Mouse (Mus musculus) limb, embryonic 12.5 days (tissue): ENCODE results near the gene Pex26. TPM values are rescaled to one million over a fixed set of nuclear protein-coding genes. Genes with fewer than 3 reads are reported as not detected.

ENCODE experiments used
- ATAC-seq: fragments of 200-750 bp; cut with Nextera tagmentation; 2 replicates; pipeline ENCODE4 v1.8.0; 2017; ENCODE audit warnings: low read depth, moderate TSS enrichment; ENCODE audit not compliant: insufficient number of reproducible peaks, insufficient read depth, low FRiP score, low TSS enrichment
- H3K27ac ChIP-seq: fragments of 300-500 bp; sonication (generic); 2 replicates; pipeline ENCODE4 v1.5.1; 2016; ENCODE audit warnings: mild to moderate bottlenecking, moderate library complexity
- H3K27me3 ChIP-seq: fragments of 300-500 bp; sonication (generic); 2 replicates; pipeline ENCODE4 v1.6.1; 2016; ENCODE audit warnings: mild to moderate bottlenecking, moderate library complexity
- H3K36me3 ChIP-seq: fragments of 300-500 bp; sonication (generic); 2 replicates; pipeline ENCODE4 v1.6.1; 2016; ENCODE audit warnings: mild to moderate bottlenecking, moderate library complexity
- H3K4me1 ChIP-seq: fragments of 300-500 bp; sonication (generic); replicated peaks from 2 replicates; pipeline ENCODE4 v1.6.1; 2016
- H3K4me2 ChIP-seq: fragments of 300-500 bp; sonication (generic); 2 replicates; pipeline ENCODE4 v1.6.1; 2016; ENCODE audit warnings: mild to moderate bottlenecking, moderate library complexity
- H3K4me3 ChIP-seq: fragments of 300-500 bp; sonication (generic); replicated peaks from 2 replicates; pipeline ENCODE4 v1.5.1; 2016; ENCODE audit warnings: mild to moderate bottlenecking
- H3K9ac ChIP-seq: fragments of 300-500 bp; sonication (generic); replicated peaks from 2 replicates; pipeline ENCODE4 v1.6.1; 2016; ENCODE audit warnings: mild to moderate bottlenecking, moderate library complexity
- H3K9me3 ChIP-seq: fragments of 300-500 bp; sonication (generic); 2 replicates; pipeline ENCODE4 v1.6.1; 2016; ENCODE audit warnings: mild to moderate bottlenecking, moderate library complexity
- WGBS: fragments of 180-500 bp; shearing (Covaris S2); methylation state at CpG from one replicate; pipeline ENCODE4 v1.1.7; 2016; 5-methylcytosine and 5-hydroxymethylcytosine counted together
- polyA plus RNA-seq: library from polyadenylated mRNA; unstranded; fragments of >200 nt; fragmentation: Nextera tagmentation; extraction: Ambion mirVana; gene quantifications from 2 replicates; pipeline ENCODE4 v1.2.1, GENCODE M21; 2016

Gene Pex26
- polyA plus RNA-seq, 1 experiment from 2014 or later: 10.9 TPM

DNA sequence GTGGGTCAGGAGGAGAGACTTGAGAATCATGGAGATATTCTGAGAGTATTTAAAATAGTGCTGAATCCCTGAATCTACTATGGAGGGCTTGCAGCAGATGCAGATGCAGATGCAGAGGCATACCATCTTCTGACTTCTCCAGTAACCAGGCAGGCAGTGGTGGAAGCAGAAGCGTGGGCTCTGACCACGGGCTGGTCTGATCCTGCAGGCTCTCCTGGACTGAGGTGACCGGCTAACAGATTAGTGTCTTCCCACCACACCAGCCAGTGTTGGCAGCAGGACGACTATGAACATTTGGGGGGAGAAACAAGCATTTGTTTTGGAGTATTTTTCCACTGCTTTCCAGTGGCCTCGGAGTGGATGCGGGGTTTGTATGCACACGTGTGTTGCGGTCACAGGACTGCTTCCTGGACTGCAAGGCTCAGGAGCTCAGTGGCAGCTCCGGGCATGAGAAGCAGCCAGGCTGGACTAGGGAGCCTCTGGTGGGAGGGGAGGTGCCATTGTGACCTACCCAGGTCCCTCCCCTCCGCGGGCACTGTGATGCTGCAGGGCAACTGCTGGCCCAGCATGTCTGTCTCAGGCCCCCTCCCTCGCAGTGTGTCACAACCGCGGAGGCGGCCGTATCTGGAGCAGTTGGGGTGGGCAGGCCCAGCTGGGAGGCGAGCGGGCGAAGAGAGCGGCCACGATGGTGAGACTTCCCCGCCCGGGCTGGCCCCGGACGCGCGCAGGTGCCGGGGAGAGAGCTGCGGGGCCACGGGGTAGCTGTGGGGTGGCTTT is 26.9 kb downstream of the Pex26 start, which contains the start of gene Tuba8:
TSS of gene Tuba8 (plus strand) at position 548 of the 777 bp plus-strand sequence.
- Histone ChIP-seq H3K27ac (no peak within 1 kb of the TSS), H3K4me3 (peak within 1 kb of the TSS; percentile 40), H3K4me1 (peaks cover 18% of the 10 kb centered on the region), H3K4me2 (peak within 1 kb of the TSS; percentile 90), H3K9ac (peak within 1 kb of the TSS; percentile 28; the same call in 1 of the 2 replicates), H3K36me3 (no peaks in the 10 kb centered on the region), H3K9me3 (0 out of 2 replicates have a peak, but pooled peaks cover 6% of the 10 kb centered on the region), H3K27me3 (peaks cover 40% of the 10 kb centered on the region)
- 6% methylated on average over 30 of the region's 30 CpGs for WGBS
- ATAC-seq: peak; percentile 40; the same call in 1 of the 2 replicates

DNA sequence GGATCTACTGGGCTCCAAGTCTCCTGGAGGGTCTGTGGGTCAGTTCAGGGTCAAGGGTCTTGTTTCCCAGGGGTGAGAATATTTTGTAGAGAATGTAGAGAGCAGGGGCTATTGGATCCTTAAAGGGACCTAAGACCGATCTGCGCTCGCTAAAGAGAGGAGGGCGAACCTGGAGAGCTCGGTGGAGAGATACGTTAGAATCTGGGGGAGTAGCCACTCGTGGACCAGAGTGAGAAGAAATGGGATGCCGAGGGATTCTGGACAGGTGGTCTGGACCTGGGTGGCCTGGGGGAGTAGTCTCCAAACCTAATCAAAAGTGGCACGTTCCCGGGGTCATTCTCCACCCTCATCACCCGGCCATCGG is 27.4 kb downstream of the Pex26 start:
- peaks cover 40% of the 10 kb centered on the region for H3K27me3 ChIP-seq
- H3K9ac ChIP-seq: peak overlapping the region; percentile 28; the same call in 1 of the 2 replicates
- 0 out of 2 replicates have a peak, but pooled peaks cover 6% of the 10 kb centered on the region for H3K9me3 ChIP-seq
- H3K4me3 ChIP-seq: peak overlapping the region; percentile 40
- H3K27ac ChIP-seq: no peak overlapping the region
- WGBS: 2% methylated on average over 12 of the region's 12 CpGs
- H3K4me1 ChIP-seq: peaks cover 18% of the 10 kb centered on the region
- H3K4me2 ChIP-seq: peak overlapping the region; percentile 90
- no peak for ATAC-seq
- no peaks in the 10 kb centered on the region for H3K36me3 ChIP-seq

DNA sequence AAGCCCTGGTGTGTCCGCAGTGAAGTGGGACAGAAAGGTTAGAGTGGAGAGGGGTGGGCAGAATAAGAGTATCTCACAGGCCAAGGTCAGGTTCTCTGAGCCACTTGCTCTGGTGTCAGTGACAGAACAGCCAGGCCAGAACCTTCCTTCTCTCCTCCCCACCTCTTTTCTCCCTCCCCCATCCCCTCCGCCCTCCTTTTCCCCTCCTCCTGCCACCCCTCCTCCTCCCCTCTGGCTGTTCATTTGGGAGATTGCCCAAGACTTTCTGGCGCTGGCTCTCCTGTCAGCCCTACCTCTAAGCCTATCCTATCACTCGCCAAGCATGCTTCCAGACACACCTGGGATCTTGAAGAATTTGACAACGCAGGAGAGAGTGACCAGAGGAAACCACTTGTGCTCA is 28.3 kb downstream of the Pex26 start:
- Histone ChIP-seq H3K27ac (no peak overlapping the region), H3K4me2 (peak overlapping the region; percentile 90), H3K36me3 (no peaks in the 10 kb centered on the region), H3K27me3 (peaks cover 40% of the 10 kb centered on the region), H3K4me3 (peak overlapping the region; percentile 40), H3K9me3 (0 out of 2 replicates have a peak, but pooled peaks cover 6% of the 10 kb centered on the region), H3K4me1 (peaks cover 18% of the 10 kb centered on the region), H3K9ac (0 out of 2 replicates have a peak overlapping the region, but pooled peaks have one; percentile 24)
- 7% methylated on average over 5 of the region's 5 CpGs for WGBS
- ATAC-seq: no peak

DNA sequence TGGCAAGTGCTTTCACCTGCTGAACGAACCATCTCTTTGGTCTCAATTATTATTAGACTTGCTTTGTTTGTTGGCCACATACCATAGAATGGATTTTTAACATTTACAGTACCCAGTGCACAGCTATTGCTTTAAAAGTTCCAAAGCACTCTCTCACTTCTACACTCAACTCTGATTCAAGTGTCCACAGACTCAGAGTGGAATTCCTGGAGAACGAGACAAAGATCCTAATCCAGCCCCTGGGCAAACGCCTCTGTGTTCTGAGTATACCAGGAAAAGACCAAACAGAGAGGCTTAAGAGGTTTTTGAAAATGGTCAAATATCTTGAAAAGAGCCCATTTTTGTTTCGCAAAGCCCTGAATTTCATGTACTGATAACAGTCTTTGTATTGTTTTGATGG is 29.5 kb downstream of the Pex26 start:
- peaks cover 40% of the 10 kb centered on the region for H3K27me3 ChIP-seq
- peaks cover 18% of the 10 kb centered on the region for H3K4me1 ChIP-seq
- no peak overlapping the region for H3K4me3 ChIP-seq
- no peaks in the 10 kb centered on the region for H3K36me3 ChIP-seq
- H3K9me3 ChIP-seq: 0 out of 2 replicates have a peak, but pooled peaks cover 4% of the 10 kb centered on the region
- no peak for ATAC-seq
- 80% methylated on average over 4 of the region's 4 CpGs for WGBS
- H3K9ac ChIP-seq: no peak overlapping the region
- H3K27ac ChIP-seq: no peak overlapping the region
- H3K4me2 ChIP-seq: no peak overlapping the region

DNA sequence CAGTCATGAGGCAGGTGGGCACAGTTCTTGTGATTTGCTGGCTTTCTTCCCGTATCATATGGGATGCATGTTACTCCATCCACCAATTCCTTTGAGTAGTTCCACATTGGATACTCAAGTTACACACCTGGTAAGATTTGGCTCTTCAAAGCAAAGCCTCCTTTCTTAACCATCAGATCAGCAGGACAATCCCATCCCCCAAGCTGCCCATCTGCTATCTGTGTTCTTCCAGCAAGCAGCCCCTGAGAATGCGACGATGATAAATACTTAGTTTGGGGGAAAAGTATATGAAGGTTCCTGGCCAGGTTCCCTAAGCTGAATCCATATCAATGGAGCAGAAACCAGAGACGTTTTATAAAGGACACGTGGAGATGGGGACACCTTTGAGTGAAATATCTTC is 30.8 kb downstream of the Pex26 start:
- Histone ChIP-seq H3K36me3 (no peaks in the 10 kb centered on the region), H3K9ac (no peak overlapping the region), H3K4me2 (no peak overlapping the region), H3K27ac (no peak overlapping the region), H3K4me1 (peaks cover 18% of the 10 kb centered on the region), H3K27me3 (peaks cover 37% of the 10 kb centered on the region), H3K9me3 (no peaks in the 10 kb centered on the region), H3K4me3 (no peak overlapping the region)
- ATAC-seq: no peak
- 87% methylated on average over 5 of the region's 5 CpGs for WGBS

DNA sequence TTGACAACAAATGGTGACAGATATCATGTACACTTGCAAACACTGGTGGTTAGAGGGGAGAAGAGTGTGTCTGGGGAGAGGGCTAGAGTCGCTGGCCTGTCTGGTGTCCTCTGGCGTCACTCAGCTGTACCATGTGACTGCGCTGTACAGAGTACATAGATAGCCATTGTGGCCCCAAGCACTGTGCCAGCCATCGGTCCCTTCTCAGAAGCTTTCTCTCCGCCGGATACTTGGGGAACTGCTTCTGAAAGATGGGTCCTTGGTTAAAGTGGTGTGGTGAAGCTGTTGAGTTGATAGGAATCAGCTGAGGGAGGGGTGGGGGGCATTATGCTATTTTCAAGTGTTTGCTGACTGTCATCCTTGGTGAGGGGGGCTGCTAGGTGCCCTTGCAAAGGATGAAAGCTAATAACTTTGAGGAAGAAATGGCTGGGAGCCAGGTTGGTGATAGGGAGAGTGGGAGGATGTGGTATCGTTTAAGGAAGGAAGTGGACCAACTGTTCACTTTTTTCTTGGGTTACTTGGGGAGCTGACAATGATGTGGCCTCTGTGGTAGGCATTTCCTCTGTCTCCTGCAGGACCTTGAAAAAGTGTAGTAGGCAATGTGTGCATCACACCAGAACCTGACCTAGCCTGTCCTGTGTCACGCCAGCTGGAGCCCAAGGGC is 31.3 kb downstream of the Pex26 start:
- Histone ChIP-seq H3K4me1 (peaks cover 18% of the 10 kb centered on the region), H3K4me2 (no peak overlapping the region), H3K27me3 (peaks cover 31% of the 10 kb centered on the region), H3K27ac (no peak overlapping the region), H3K9me3 (no peaks in the 10 kb centered on the region), H3K4me3 (no peak overlapping the region), H3K36me3 (no peaks in the 10 kb centered on the region), H3K9ac (no peak overlapping the region)
- WGBS: 85% methylated on average over 8 of the region's 8 CpGs
- no peak for ATAC-seq

DNA sequence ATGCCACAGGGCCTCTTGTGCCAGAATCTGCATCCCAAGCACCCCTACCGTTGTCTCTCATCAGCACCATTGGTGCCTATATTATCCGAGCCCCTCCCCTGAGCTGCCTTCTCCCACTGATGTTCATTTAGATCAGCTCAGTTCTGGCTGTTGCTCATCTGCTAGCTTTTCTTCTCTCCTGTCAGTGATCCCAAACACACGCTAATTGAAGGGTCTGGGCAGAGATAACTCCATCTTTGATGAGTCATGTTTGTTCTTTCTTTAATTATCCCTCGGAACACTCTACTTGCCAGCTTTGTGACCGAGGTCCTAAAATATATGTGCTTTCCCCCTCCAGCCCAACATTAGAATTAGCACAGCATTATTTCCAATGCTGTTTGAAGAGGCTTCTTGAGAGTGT is 31.9 kb downstream of the Pex26 start:
- Histone ChIP-seq H3K4me1 (peaks cover 15% of the 10 kb centered on the region), H3K9ac (no peak overlapping the region), H3K27me3 (peaks cover 26% of the 10 kb centered on the region), H3K27ac (no peak overlapping the region), H3K4me2 (no peak overlapping the region), H3K9me3 (no peaks in the 10 kb centered on the region), H3K4me3 (no peak overlapping the region), H3K36me3 (no peaks in the 10 kb centered on the region)
- 73% methylated on average over 5 of the region's 5 CpGs for WGBS
- no peak for ATAC-seq

DNA sequence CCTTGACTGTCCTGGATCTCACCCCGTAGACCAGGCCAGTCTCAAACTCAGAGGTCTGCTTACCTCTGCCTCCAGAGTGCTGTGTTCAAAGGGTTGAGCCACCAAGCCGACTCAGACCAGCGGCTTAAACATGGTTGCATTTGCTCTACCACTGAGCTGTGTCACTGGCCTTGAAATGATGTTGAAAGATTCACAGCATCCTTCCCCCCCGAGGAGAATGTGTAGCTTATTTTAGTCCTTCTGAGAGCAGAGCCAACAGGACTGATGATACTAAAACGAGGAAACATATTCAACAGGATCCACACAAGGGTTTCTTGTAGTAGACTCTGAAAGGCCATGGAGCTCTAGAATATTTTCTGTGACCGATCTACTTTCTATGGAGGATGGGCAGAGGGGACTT is 32.4 kb downstream of the Pex26 start:
- WGBS: 82% methylated on average over 6 of the region's 6 CpGs
- no peak for ATAC-seq
- H3K9me3 ChIP-seq: no peaks in the 10 kb centered on the region
- H3K27ac ChIP-seq: no peak overlapping the region
- H3K27me3 ChIP-seq: peaks cover 20% of the 10 kb centered on the region
- H3K9ac ChIP-seq: no peak overlapping the region
- H3K36me3 ChIP-seq: no peaks in the 10 kb centered on the region
- H3K4me3 ChIP-seq: no peak overlapping the region
- peaks cover 11% of the 10 kb centered on the region for H3K4me1 ChIP-seq
- H3K4me2 ChIP-seq: no peak overlapping the region

DNA sequence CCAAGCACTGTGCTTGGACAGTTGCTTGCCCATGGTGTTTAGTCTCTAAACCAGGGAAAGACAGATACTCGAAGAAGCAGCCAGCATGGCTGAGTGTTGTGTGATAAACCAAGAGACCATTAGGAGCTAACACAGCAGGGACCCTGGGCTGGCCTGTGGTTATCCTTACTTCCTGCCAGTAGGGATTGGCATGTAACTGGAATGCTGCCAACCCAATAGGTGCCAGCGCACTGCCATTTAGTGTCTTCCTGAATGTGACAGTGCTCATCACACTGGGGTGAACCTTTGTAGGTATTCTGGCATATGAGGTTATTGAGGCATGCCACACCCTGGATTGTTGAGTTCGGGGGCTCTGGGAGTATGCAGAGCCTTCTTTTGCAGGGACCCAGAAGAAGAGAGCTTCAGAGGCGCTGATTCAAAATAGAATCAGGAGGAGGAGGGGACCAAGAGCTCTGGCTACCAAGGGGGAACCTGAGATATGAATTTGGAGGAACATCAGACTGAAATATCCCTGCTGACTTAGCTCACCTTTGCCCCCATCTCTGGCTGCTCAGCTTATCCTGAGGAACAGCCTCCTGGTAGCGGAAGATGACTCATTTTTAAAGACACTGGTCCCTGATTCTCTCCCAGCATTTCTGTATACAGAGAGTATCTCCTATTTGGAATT is 33.3 kb downstream of the Pex26 start:
- H3K9ac ChIP-seq: no peak overlapping the region
- H3K4me3 ChIP-seq: no peak overlapping the region
- H3K27me3 ChIP-seq: peaks cover 12% of the 10 kb centered on the region
- no peak for ATAC-seq
- no peaks in the 10 kb centered on the region for H3K36me3 ChIP-seq
- peaks cover 3% of the 10 kb centered on the region; the same call in 1 of the 2 replicates for H3K4me1 ChIP-seq
- H3K9me3 ChIP-seq: no peaks in the 10 kb centered on the region
- 81% methylated on average over 5 of the region's 5 CpGs for WGBS
- H3K27ac ChIP-seq: no peak overlapping the region
- no peak overlapping the region for H3K4me2 ChIP-seq

DNA sequence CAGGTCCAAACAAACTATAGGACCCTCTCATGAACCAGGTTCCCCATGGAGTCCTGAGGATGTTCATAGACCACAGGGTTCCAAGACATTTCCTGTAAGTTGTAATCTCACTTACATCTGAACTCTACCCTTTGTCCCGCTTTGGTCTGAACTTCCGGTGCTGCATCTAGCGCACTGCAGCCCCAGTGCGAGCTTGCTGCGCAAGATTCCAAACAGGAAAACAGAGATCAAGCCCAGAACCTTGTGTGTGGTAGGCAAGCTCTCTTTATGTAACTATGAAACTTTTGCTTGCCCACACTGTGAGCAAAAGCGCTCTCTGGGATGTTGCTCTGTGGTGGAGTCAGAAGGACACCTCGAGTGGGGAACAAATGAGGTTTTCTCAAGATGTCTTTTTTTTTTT is 34.5 kb downstream of the Pex26 start:
- 91% methylated on average over 7 of the region's 7 CpGs for WGBS
- no peaks in the 10 kb centered on the region; the same call in 1 of the 2 replicates for H3K27me3 ChIP-seq

DNA sequence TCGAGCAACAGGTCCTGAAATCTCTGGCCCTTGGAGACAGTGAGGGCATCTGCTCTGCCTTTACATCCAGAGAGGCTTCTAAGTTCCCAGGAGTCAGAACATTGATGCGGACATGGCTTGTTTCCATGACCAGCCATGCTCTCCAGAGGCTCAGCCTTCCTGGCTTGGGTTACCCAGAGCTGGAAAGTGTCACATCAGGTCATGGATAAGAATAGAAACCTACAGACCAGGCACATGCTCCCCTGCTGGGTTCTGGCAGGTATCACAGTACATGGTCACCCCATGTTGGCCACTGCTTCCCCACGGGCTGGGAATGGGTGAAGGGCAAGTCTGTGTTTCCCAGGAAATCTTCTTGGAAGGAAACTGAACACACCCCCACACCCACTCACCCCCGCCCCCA is 35.9 kb downstream of the Pex26 start:
- Histone ChIP-seq H3K9me3 (no peaks in the 10 kb centered on the region), H3K9ac (no peak overlapping the region), H3K36me3 (no peaks in the 10 kb centered on the region), H3K4me2 (no peak overlapping the region), H3K4me1 (no peaks in the 10 kb centered on the region), H3K27me3 (no peaks in the 10 kb centered on the region; the same call in 1 of the 2 replicates), H3K27ac (no peak overlapping the region), H3K4me3 (no peak overlapping the region)
- 83% methylated on average over 4 of the region's 4 CpGs for WGBS
- ATAC-seq: no peak

More for the DNA sequence above, 34.5 kb downstream of the Pex26 start:
- H3K4me2 ChIP-seq: no peak overlapping the region
- H3K9ac ChIP-seq: no peak overlapping the region
- no peaks in the 10 kb centered on the region for H3K4me1 ChIP-seq
- ATAC-seq: no peak
- H3K27ac ChIP-seq: no peak overlapping the region
- no peak overlapping the region for H3K4me3 ChIP-seq
- no peaks in the 10 kb centered on the region for H3K36me3 ChIP-seq
- H3K9me3 ChIP-seq: no peaks in the 10 kb centered on the region
